Mouse (Mus musculus) myocyte (in vitro differentiated cells): Measurements from ENCODE around the gene Mcub.

Source experiments
- CEBPB ChIP-seq: IDR thresholded peaks from 2 replicates; pipeline ENCODE4 v1.6.1; 2011; ENCODE audit warnings: mild to moderate bottlenecking, moderate library complexity; ENCODE audit not compliant: poor library complexity, insufficient read depth, severe bottlenecking
- E2F4 ChIP-seq: IDR thresholded peaks from one replicate; pipeline ENCODE4 v1.6.1; 2011; ENCODE audit warnings: mild to moderate bottlenecking, control low read depth, moderate library complexity; ENCODE audit not compliant: insufficient read depth
- MAX ChIP-seq: IDR thresholded peaks from one replicate; pipeline ENCODE4 v1.6.1; 2011; ENCODE audit warnings: low read depth, mild to moderate bottlenecking, control low read depth
- MYOD1 ChIP-seq, 3 experiments: IDR thresholded peaks; one replicate each; pipeline ENCODE4 v1.6.1; 2011; ENCODE audit warnings: control low read depth in 2 of 3, low read depth in 2 of 3, mild to moderate bottlenecking in 2 of 3, moderate library complexity in 1 of 3; ENCODE audit not compliant: insufficient read length in 2 of 3, control insufficient read depth in 1 of 3
- MYOG ChIP-seq, 3 experiments: IDR thresholded peaks; one replicate each; pipeline ENCODE4 v1.6.1; 2011; ENCODE audit warnings: control low read depth in 2 of 3, low read depth in 2 of 3, mild to moderate bottlenecking in 2 of 3; ENCODE audit not compliant: insufficient read length in 2 of 3, control insufficient read depth in 1 of 3, insufficient read depth in 1 of 3
- POLR2A ChIP-seq: IDR thresholded peaks from one replicate; pipeline ENCODE4 v1.6.1; 2011; ENCODE audit warnings: low read depth, mild to moderate bottlenecking, control low read depth, moderate library complexity; ENCODE audit not compliant: insufficient read length
- POLR2AphosphoS2 ChIP-seq: IDR thresholded peaks from one replicate; pipeline ENCODE4 v1.6.1; 2011; ENCODE audit warnings: low read depth, control low read depth; ENCODE audit not compliant: insufficient read length
- REST ChIP-seq: IDR thresholded peaks from one replicate; pipeline ENCODE4 v1.6.1; 2011; ENCODE audit warnings: mild to moderate bottlenecking, control low read depth, moderate library complexity; ENCODE audit not compliant: insufficient read depth, insufficient read length
- SRF ChIP-seq: IDR thresholded peaks from one replicate; pipeline ENCODE4 v1.6.1; 2011; ENCODE audit warnings: low read depth; ENCODE audit not compliant: control insufficient read depth, insufficient read length
- TCF12 ChIP-seq: IDR thresholded peaks from one replicate; pipeline ENCODE4 v1.6.1; 2011; ENCODE audit warnings: mild to moderate bottlenecking, control low read depth; ENCODE audit not compliant: poor library complexity, insufficient read depth, severe bottlenecking
- USF1 ChIP-seq: IDR thresholded peaks from one replicate; pipeline ENCODE4 v1.6.1; 2011; ENCODE audit warnings: low read depth, mild to moderate bottlenecking, control low read depth, moderate library complexity

DNA sequence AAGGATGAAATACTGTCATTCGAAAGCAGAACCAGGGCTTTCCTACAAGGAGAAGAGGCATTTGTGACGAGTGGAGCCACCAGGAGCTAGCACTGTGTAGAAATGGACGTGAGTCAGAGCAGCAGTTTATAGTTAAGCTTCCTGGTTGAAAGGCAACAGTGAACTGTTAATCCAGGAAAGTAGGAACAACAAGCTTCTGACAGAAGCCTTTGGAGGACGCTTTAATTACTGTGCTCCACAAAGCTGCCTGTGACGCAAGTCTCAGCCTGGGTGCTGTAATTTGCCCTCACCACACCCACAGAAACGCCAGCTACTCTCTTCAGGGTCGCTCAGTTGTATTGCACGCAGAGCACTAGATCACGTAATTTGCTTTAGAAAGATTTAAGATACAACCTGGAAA, 33.4 kb downstream of the Mcub start:
- TF ChIP-seq MAX, result no peak
- TF ChIP-seq POLR2A, result no peak
- TF ChIP-seq CEBPB, result peak; percentile 32; the same call in 1 of the 2 replicates
- no peak for TF ChIP-seq POLR2AphosphoS2
- no peak for TF ChIP-seq SRF
- no peak for TF ChIP-seq MYOD1 (IDR thresholded peaks at IDR 0.05; ENCODE audit: control insufficient read depth in 1 of 3, insufficient read length in 2 of 3, low read depth in 2 of 3)
- TF ChIP-seq USF1, result no peak
- TF ChIP-seq MYOG (IDR thresholded peaks at IDR 0.05; ENCODE audit: control insufficient read depth in 1 of 3, insufficient read depth in 1 of 3, insufficient read length in 2 of 3, low read depth in 2 of 3), result no peak
- no peak for TF ChIP-seq E2F4
- TF ChIP-seq REST, result no peak
- no peak for TF ChIP-seq TCF12
